Mouse (Mus musculus): ENCODE results near the gene Afap1l2.

DNA sequence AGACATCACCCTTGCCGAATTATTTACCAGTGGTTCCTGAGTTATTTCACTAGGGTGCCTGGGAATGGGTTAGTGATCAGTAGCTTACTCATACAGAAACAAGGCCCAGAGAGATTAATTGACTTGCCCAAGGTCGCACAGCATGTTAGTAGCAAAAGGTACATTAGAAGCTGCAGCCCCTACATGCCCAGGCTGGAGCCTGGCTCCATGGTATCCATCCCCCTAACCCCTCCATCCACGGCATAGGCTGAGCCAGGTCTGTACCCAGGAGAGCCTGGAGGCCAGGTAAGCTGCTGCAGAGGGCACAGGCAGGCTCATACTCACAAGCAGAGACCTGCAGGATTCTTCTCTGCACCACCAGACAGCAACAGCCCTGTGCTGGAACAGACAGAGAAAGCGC is 6.1 kb downstream of the Afap1l2 start:
- no peak for TF ChIP-seq CTCF (IDR thresholded peaks at IDR 0.05)
- no peak for TF ChIP-seq EP300 (IDR thresholded peaks at IDR 0.05)

All from lung, postnatal 0 days (tissue).